Mouse (Mus musculus): Measurements from ENCODE around the gene Dcun1d3. TPM values are rescaled to one million over a fixed set of nuclear protein-coding genes. Genes with fewer than 3 reads are reported as not detected.

The Dcun1d3 gene
- total and polyA plus RNA-seq, 3 experiments: 2.5 to 5.6 TPM; not detected in 1

GRCm38 (mm10) chr7:119887887-119888286 lies 8.2 kb downstream of the Dcun1d3 start:
- TF ChIP-seq MYC (IDR thresholded peaks at IDR 0.05; ENCODE audit: low read depth, low read length): no peak
- TF ChIP-seq POLR2AphosphoS2 (IDR thresholded peaks at IDR 0.05; ENCODE audit: low read length): no peak
- no peak for TF ChIP-seq SMC3 (IDR thresholded peaks at IDR 0.05; ENCODE audit: low read depth, low read length)
- no peak for TF ChIP-seq ZMIZ1 (IDR thresholded peaks at IDR 0.05; ENCODE audit: low read depth, low read length)
- TF ChIP-seq RCOR1 (IDR thresholded peaks at IDR 0.05; ENCODE audit: low read depth, low read length): peak; percentile 36; the same call in 1 of the 2 replicates
- DNase-seq (ENCODE audit: low read depth, low spot score): no peak
- no peak overlapping the region for H3K27ac ChIP-seq (ENCODE audit: control insufficient read depth, low read depth, low read length)

GRCm38 (mm10) chr7:119881229-119881628 lies 14.9 kb downstream of the Dcun1d3 start:
- peaks cover 0 to 7% of the 10 kb centered on the region in 2 experiments; a peak in 2 of 4 replicates for H3K36me3 ChIP-seq (ENCODE audit: control insufficient read depth in 1 of 2, insufficient read depth in 2 of 2, low read length in 2 of 2)
- no peak overlapping the region for H3K27ac ChIP-seq (ENCODE audit: control insufficient read depth, low read depth, low read length)
- no peaks in the 10 kb centered on the region for H3K79me2 ChIP-seq (ENCODE audit: control insufficient read depth, insufficient read depth, low read length, poor library complexity)
- H3K9me3 ChIP-seq (replicated peaks; ENCODE audit: insufficient read depth, low read length): no peaks in the 10 kb centered on the region
- no peak overlapping the region for H3K4me3 ChIP-seq (ENCODE audit: control insufficient read depth in 1 of 2, insufficient read depth in 1 of 2, low read depth in 2 of 2, low read length in 2 of 2)
- no peak for DNase-seq (ENCODE audit: low read depth, low spot score)
- H3K4me1 ChIP-seq (ENCODE audit: control insufficient read depth in 1 of 2, insufficient read depth in 2 of 2, low read length in 2 of 2): no peaks in the 10 kb centered on the region; a peak in 1 of 4 replicates
- no peaks in the 10 kb centered on the region for H3K27me3 ChIP-seq (ENCODE audit: control insufficient read depth in 1 of 2, insufficient read depth in 2 of 2, low read length in 2 of 2)
- TF ChIP-seq GATA1 (IDR thresholded peaks at IDR 0.05; ENCODE audit: low read depth, low read length) (0 out of 2 replicates have a peak, but pooled peaks have one; percentile 31), BHLHE40 (IDR thresholded peaks at IDR 0.05; ENCODE audit: borderline replicate concordance, low read depth, low read length) (no peak)
- H3K9ac ChIP-seq (ENCODE audit: control insufficient read depth, low read depth, low read length, poor library complexity, severe bottlenecking): no peak overlapping the region

More at GRCm38 (mm10) chr7:119887887-119888286, 8.2 kb downstream of the Dcun1d3 start:
- Histone ChIP-seq H3K4me1 (ENCODE audit: control insufficient read depth in 1 of 2, insufficient read depth in 2 of 2, low read length in 2 of 2) (no peaks in the 10 kb centered on the region), H3K9ac (ENCODE audit: control insufficient read depth, low read depth, low read length, poor library complexity, severe bottlenecking) (no peak overlapping the region), H3K79me2 (ENCODE audit: control insufficient read depth, insufficient read depth, low read length, poor library complexity) (peaks cover 2% of the 10 kb centered on the region), H3K36me3 (ENCODE audit: control insufficient read depth in 1 of 2, insufficient read depth in 2 of 2, low read length in 2 of 2) (no peaks in the 10 kb centered on the region), H3K4me3 (ENCODE audit: control insufficient read depth in 1 of 2, insufficient read depth in 1 of 2, low read depth in 2 of 2, low read length in 2 of 2) (no peak overlapping the region), H3K27me3 (ENCODE audit: control insufficient read depth in 1 of 2, insufficient read depth in 2 of 2, low read length in 2 of 2) (no peaks in the 10 kb centered on the region), H3K9me3 (replicated peaks; ENCODE audit: insufficient read depth, low read length) (no peaks in the 10 kb centered on the region)

- TF ChIP-seq MYC (IDR thresholded peaks at IDR 0.05; ENCODE audit: low read depth, low read length) (no peak), CTCF (IDR thresholded peaks at IDR 0.05 in 2 of 3, conservative IDR thresholded peaks at IDR 0.05 in 1 of 3; ENCODE audit: control insufficient read depth in 1 of 3, insufficient read depth in 1 of 3, low read depth in 2 of 3, low read length in 3 of 3, poor library complexity in 1 of 3, severe bottlenecking in 1 of 3) (no peak), JUND (IDR thresholded peaks at IDR 0.05; ENCODE audit: low read depth, low read length) (no peak), E2F4 (IDR thresholded peaks at IDR 0.05; ENCODE audit: borderline replicate concordance, low read depth, low read length) (no peak), POLR2AphosphoS5 (IDR thresholded peaks at IDR 0.05; ENCODE audit: borderline replicate concordance, low read depth, low read length) (no peak), ZNF384 (IDR thresholded peaks at IDR 0.05; ENCODE audit: low read depth, low read length) (no peak), MXI1 (IDR thresholded peaks at IDR 0.05; ENCODE audit: low read depth, low read length) (no peak), TCF12 (IDR thresholded peaks at IDR 0.05; ENCODE audit: low read depth, low read length) (no peak), SIN3A (IDR thresholded peaks at IDR 0.05; ENCODE audit: low read length) (no peak), MYB (IDR thresholded peaks at IDR 0.05; ENCODE audit: low read depth, low read length) (no peak), KAT2A (conservative IDR thresholded peaks at IDR 0.05; ENCODE audit: low read depth, low read length) (no peak), ETS1 (IDR thresholded peaks at IDR 0.05; ENCODE audit: low read depth, low read length) (no peak), CHD1 (IDR thresholded peaks at IDR 0.05; ENCODE audit: low read depth, low read length) (no peak), ELF1 (IDR thresholded peaks at IDR 0.05; ENCODE audit: low read depth, low read length) (no peak), MAX (IDR thresholded peaks at IDR 0.05; ENCODE audit: low read length) (no peak), CHD2 (IDR thresholded peaks at IDR 0.05; ENCODE audit: low read length) (no peak), HCFC1 (IDR thresholded peaks at IDR 0.05; ENCODE audit: low read depth, low read length) (no peak)
- no peak overlapping the region for H3K27ac ChIP-seq (ENCODE audit: control insufficient read depth, low read depth, low read length)
- no peak overlapping the region for H3K4me3 ChIP-seq (ENCODE audit: control insufficient read depth in 1 of 2, insufficient read depth in 1 of 2, low read depth in 2 of 2, low read length in 2 of 2)
- no peak overlapping the region for H3K9ac ChIP-seq (ENCODE audit: control insufficient read depth, low read depth, low read length, poor library complexity, severe bottlenecking)
- H3K36me3 ChIP-seq (ENCODE audit: control insufficient read depth in 1 of 2, insufficient read depth in 2 of 2, low read length in 2 of 2): peaks cover 0 to 7% of the 10 kb centered on the region in 2 experiments; a peak in 2 of 4 replicates
- no peaks in the 10 kb centered on the region; a peak in 1 of 4 replicates for H3K4me1 ChIP-seq (ENCODE audit: control insufficient read depth in 1 of 2, insufficient read depth in 2 of 2, low read length in 2 of 2)
- DNase-seq (ENCODE audit: low read depth, low spot score): no peak
- H3K79me2 ChIP-seq (ENCODE audit: control insufficient read depth, insufficient read depth, low read length, poor library complexity): no peaks in the 10 kb centered on the region
- H3K27me3 ChIP-seq (ENCODE audit: control insufficient read depth in 1 of 2, insufficient read depth in 2 of 2, low read length in 2 of 2): no peaks in the 10 kb centered on the region
- no peaks in the 10 kb centered on the region for H3K9me3 ChIP-seq (replicated peaks; ENCODE audit: insufficient read depth, low read length)
These were observed 15.8 kb downstream of the Dcun1d3 start for GRCm38 (mm10) chr7:119880345-119880744.
